Mouse (Mus musculus): ENCODE data around the gene Crhr1. TPM values are rescaled to one million over a fixed set of nuclear protein-coding genes. Genes with fewer than 3 reads are reported as not detected.

The Crhr1 gene
- polyA plus RNA-seq, 1 experiment from 2014 or later = not detected

DNA sequence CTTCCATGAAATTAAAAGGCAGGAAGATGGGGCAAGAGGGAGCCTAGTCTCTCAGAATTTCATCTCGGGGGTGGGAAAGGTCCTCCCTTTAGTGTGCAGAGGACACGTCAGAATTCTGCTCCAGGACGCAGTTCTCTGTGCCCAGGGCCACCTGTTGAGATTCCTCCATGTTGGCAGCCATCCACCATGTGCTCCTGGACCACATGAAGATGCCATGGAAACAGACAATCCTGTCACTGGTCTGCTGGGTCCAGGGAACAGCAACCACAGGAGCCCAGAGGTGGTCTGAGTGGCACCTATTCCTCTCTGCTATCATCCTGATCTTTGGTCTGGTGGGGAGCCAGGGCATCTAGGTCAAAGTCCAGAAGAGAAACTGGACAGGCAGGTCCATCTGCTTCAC is 6.3 kb downstream of the Crhr1 start:
- no peak for ATAC-seq (ENCODE audit: extremely low read depth, insufficient number of reproducible peaks, low FRiP score, low TSS enrichment)
- WGBS = 57% methylated on average over 3 of the region's 3 CpGs

DNA sequence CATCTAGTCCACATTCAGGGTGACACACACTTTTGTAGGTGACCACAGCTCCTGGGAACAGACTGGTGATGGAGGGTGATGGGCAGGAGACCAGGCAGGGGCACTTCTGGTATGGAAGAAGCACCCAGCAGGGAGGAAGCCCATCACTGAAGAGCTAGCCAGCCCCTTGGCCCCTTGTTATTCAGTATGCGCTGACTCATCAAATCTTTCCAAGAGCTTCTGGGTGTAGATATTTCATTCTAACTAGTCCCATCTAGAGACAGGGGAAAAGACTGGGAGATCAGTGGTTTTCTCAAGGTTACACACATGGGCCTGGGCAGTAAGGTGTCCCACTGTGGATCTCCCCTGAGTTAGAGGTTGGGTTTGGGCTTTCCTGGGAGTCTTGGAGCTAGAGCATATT is 12.3 kb downstream of the Crhr1 start:
- Histone ChIP-seq H3K27ac (replicated peaks) (no peak overlapping the region), H3K4me3 (no peak overlapping the region), H3K9ac (no peak overlapping the region), H3K4me1 (no peaks in the 10 kb centered on the region), H3K27me3 (replicated peaks) (peaks cover 53% of the 10 kb centered on the region), H3K9me3 (no peaks in the 10 kb centered on the region), H3K36me3 (no peaks in the 10 kb centered on the region), H3K4me2 (no peak overlapping the region)
- 88% methylated on average over 1 of the region's 1 CpGs for WGBS
- ATAC-seq (ENCODE audit: extremely low read depth, insufficient number of reproducible peaks, low FRiP score, low TSS enrichment) = no peak

More for the DNA sequence above, 6.3 kb downstream of the Crhr1 start:
- H3K9me3 ChIP-seq = no peaks in the 10 kb centered on the region
- no peak overlapping the region for H3K4me2 ChIP-seq
- H3K4me1 ChIP-seq = no peaks in the 10 kb centered on the region
- H3K27ac ChIP-seq (replicated peaks) = no peak overlapping the region
- H3K36me3 ChIP-seq = no peaks in the 10 kb centered on the region
- H3K4me3 ChIP-seq = no peak overlapping the region
- no peak overlapping the region for H3K9ac ChIP-seq
- peaks cover 88% of the 10 kb centered on the region for H3K27me3 ChIP-seq (replicated peaks)

DNA sequence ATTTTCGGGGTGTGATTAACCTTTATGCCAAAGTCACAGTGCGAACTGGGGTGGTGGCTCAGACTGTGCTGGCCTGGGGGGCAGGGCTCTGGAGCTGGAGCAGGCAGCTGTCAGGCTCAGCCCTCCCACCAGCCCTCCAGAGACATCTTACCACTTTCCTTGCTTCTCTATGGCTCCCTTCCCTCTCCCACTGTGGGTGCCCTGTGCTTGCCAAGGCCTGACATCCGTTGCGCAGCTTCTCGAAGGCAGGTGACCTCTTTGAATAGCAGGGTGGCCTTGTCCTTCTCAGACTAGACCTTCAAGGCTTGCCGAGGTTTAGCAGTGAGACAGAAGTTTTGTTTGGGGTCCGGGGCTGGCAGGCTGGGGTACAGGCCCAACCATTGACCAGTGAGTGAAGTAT is 16.1 kb downstream of the Crhr1 start:
- Histone ChIP-seq H3K4me1 (no peaks in the 10 kb centered on the region), H3K4me3 (no peak overlapping the region), H3K4me2 (no peak overlapping the region), H3K27me3 (replicated peaks) (peaks cover 46% of the 10 kb centered on the region), H3K9ac (no peak overlapping the region), H3K27ac (replicated peaks) (no peak overlapping the region), H3K9me3 (no peaks in the 10 kb centered on the region), H3K36me3 (no peaks in the 10 kb centered on the region)
- ATAC-seq (ENCODE audit: extremely low read depth, insufficient number of reproducible peaks, low FRiP score, low TSS enrichment) = no peak
- WGBS = 62% methylated on average over 7 of the region's 7 CpGs

DNA sequence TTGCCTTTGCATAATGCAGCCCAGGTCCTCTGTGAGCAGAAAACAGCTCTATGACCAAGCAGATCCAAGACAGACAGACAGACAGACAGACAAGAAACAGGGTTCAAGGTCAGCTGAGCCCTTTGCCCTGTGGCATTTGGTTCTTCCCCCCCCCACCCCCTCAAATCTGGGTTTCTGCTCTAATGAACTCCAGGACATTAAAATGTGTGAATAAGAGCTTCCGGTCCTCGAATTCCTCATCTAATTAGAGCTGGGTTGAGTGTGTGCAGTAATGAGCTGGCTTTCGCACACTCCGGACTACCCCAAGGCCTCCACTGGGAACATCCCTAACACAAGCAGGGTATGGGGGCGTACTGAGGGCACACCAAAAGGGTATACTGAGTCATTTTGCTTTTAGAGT is 18.3 kb downstream of the Crhr1 start:
- H3K4me2 ChIP-seq = no peak overlapping the region
- no peaks in the 10 kb centered on the region for H3K4me1 ChIP-seq
- WGBS = 75% methylated on average over 5 of the region's 5 CpGs
- H3K4me3 ChIP-seq = no peak overlapping the region
- no peaks in the 10 kb centered on the region for H3K9me3 ChIP-seq
- H3K27me3 ChIP-seq (replicated peaks) = peaks cover 62% of the 10 kb centered on the region
- no peak overlapping the region for H3K27ac ChIP-seq (replicated peaks)
- H3K9ac ChIP-seq = no peak overlapping the region
- no peak for ATAC-seq (ENCODE audit: extremely low read depth, insufficient number of reproducible peaks, low FRiP score, low TSS enrichment)
- no peaks in the 10 kb centered on the region for H3K36me3 ChIP-seq

DNA sequence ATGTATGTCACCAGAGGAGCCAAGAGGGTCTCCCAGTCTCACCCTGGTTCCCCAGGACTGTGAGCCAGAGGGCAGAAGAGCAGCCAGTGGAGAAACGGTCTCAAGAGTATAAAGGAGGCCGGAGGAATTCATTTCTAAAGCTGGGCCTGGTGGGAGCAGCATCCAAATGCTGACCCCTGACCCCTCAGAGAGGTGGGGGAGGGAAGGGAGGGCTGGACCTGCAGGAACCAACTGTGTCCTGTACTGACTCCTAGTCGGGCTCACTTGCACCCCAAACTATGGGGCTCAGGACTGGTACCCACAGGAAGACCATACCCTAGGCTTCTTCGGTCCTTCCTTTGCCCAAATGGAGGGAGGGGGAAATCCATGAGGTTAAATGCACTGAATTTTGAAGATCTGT is 21.7 kb downstream of the Crhr1 start:
- Histone ChIP-seq H3K4me3 (no peak overlapping the region), H3K27ac (replicated peaks) (no peak overlapping the region), H3K4me1 (peaks cover 12% of the 10 kb centered on the region), H3K9me3 (no peaks in the 10 kb centered on the region), H3K9ac (no peak overlapping the region), H3K36me3 (no peaks in the 10 kb centered on the region), H3K4me2 (no peak overlapping the region), H3K27me3 (replicated peaks) (peaks cover 78% of the 10 kb centered on the region)
- ATAC-seq (ENCODE audit: extremely low read depth, insufficient number of reproducible peaks, low FRiP score, low TSS enrichment) = no peak
- 63% methylated on average over 4 of the region's 4 CpGs for WGBS

DNA sequence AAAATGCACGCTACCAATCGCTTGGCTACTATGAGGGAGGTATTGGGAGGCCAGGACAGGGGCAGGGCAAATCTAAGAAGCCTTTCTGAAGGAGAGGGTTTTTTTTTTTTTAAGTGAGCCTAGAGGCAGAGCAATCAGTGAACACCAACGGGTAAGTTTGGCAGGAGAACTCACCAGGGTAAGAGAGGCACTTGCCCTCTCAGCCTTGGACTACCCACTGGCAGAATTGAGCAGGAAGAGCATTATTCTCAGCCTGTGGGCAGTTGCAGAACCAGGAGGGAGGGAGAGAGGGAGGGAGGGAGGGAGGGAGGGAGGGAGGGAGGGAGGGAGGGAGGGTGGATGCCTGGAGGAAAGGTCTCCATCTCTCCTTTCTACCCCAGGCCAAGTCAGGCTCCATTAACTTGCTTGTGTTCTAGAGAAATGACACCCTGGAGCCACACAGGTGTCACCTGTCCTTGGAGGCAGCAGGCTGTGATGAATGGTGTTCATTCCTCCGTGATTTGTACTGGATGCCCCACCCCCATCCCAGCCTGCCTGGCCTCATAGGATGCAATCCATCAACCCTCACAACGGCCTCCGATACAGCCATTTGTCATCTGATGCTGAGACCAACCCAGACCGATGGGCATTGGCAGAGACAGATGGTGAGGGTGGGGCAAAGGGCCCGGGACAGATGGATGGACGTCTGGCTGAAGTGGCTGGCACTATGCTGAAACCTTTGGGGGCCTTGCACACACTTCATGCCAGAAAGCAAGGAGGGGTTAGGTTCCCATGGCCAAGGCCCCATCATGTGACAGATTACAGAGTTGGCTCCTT is 22.4 kb downstream of the Crhr1 start:
- Histone ChIP-seq H3K9me3 (no peaks in the 10 kb centered on the region), H3K27ac (replicated peaks) (no peak overlapping the region), H3K36me3 (no peaks in the 10 kb centered on the region), H3K27me3 (replicated peaks) (peaks cover 80% of the 10 kb centered on the region), H3K4me3 (no peak overlapping the region), H3K4me1 (peaks cover 12% of the 10 kb centered on the region), H3K9ac (no peak overlapping the region), H3K4me2 (no peak overlapping the region)
- WGBS = 51% methylated on average over 9 of the region's 9 CpGs
- no peak for ATAC-seq (ENCODE audit: extremely low read depth, insufficient number of reproducible peaks, low FRiP score, low TSS enrichment)

DNA sequence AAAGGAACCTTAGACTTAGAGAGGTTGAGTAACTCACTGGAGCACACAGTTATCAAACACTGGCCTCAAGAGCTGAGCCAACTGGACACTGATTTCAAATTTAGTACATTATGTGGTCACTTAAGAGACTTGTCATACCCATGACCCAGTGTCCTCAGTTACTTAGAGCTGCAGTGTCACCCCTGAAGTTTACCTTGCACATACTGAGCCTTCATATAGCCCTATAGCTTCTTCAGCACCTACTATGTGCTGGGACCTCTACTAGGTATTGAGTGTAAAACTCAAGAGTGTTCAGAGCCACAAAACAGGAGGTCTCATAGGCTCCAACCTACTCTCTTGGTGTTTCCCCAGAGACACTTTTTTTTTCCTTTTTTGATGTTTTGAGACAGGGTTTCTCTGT is 23.2 kb downstream of the Crhr1 start:
- H3K9ac ChIP-seq = no peak overlapping the region
- H3K27me3 ChIP-seq (replicated peaks) = peaks cover 76% of the 10 kb centered on the region
- no peak for ATAC-seq (ENCODE audit: extremely low read depth, insufficient number of reproducible peaks, low FRiP score, low TSS enrichment)
- no peak overlapping the region for H3K4me3 ChIP-seq
- H3K4me1 ChIP-seq = peaks cover 12% of the 10 kb centered on the region
- H3K4me2 ChIP-seq = no peak overlapping the region
- H3K36me3 ChIP-seq = no peaks in the 10 kb centered on the region
- no peaks in the 10 kb centered on the region for H3K9me3 ChIP-seq
- H3K27ac ChIP-seq (replicated peaks) = no peak overlapping the region

DNA sequence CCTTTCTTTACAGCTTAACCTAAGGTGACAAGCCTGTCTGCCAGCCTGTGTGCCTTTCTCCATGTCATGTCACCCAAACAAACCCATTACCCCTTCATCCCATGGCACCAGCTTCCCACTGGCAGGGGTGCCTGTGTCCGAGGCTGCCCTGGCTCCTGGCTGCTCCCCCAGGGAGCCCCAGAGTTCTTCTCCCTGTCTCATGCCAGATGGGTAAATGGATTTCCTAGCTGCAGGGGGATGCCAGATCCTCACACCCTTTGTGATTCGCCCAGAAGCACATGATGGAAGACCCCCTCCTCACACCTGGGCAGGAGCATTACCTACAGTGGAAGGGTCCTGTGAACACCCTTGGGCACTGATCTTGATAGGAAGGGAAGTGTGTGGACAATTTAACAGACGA is 23.7 kb downstream of the Crhr1 start:
- Histone ChIP-seq H3K4me3 (no peak overlapping the region), H3K27ac (replicated peaks) (no peak overlapping the region), H3K9me3 (no peaks in the 10 kb centered on the region), H3K36me3 (no peaks in the 10 kb centered on the region), H3K9ac (no peak overlapping the region), H3K27me3 (replicated peaks) (peaks cover 73% of the 10 kb centered on the region), H3K4me2 (no peak overlapping the region), H3K4me1 (peaks cover 12% of the 10 kb centered on the region)
- 37% methylated on average over 3 of the region's 3 CpGs for WGBS
- no peak for ATAC-seq (ENCODE audit: extremely low read depth, insufficient number of reproducible peaks, low FRiP score, low TSS enrichment)

DNA sequence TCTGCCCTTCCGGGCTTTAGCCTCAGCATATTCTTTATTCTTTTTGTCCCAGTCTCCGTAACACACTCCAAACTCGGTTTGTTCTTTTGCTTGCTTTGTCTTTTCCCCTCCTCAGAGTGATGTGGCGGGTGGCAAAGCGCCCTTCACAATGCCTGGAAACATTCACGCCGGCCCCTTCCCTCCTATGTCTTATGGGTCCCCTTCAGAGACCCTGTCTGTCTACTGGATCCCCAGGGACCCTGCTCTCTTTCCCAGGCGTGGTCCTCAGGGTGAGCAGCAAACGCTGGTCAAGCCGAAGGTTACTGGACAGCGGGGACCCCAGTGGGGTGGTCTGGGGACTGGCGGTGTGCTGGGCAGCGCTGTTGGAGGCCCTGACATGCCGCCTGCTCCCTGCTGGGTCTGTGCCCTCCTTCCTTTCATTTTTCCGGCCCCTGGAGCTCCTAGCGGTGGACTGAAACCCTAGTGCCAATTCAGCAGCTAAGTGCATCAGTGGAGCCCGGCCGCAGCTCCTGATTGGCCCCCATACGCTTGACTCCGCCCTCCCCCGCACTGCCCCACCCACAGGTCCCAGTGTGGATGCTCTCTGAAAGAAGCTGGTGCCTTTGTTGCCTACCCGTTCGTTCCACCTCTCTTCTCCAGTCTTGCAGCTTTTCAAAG is 25.1 kb downstream of the Crhr1 start:
- ATAC-seq (ENCODE audit: extremely low read depth, insufficient number of reproducible peaks, low FRiP score, low TSS enrichment) = no peak
- peak overlapping the region; percentile 37 for H3K4me3 ChIP-seq
- H3K4me2 ChIP-seq = peak overlapping the region; percentile 64
- H3K9ac ChIP-seq = peak overlapping the region; percentile 20; the same call in 1 of the 2 replicates
- no peak overlapping the region for H3K27ac ChIP-seq (replicated peaks)
- WGBS = 6% methylated on average over 23 of the region's 23 CpGs
- no peaks in the 10 kb centered on the region for H3K36me3 ChIP-seq
- H3K27me3 ChIP-seq (replicated peaks) = peaks cover 69% of the 10 kb centered on the region
- no peaks in the 10 kb centered on the region for H3K9me3 ChIP-seq
- peaks cover 12% of the 10 kb centered on the region for H3K4me1 ChIP-seq

DNA sequence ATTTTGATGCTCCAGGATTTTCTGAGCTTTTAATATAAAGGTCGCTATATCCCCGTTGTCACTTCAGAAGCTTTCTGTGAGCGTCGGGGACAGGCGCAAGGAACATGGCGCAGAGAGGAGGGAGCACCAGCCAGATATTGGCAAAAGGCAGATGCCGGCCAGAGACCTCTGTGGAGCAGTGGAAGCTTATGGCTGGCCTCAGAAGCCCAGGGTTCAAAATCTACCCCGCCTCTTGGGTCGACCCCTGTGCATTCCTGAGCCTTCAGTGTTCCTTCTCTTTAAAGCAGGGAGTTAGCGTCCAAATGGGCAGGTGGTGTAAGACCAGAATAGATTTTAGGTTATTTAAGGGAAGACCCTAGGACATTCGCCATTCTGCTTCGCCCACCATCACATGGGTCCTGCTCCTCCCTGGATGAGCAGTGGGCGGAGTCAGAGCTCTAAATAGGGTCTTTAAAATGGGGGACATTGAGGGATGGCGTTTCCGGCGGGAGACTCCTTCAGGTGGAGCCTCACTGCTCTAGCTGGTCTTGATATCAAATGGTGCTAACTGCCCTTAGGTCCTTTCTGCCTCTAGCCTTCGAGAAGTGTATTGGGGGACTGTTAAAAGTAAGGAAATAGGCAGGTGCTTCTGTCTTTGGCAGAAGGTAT is 25.7 kb downstream of the Crhr1 start:
- Histone ChIP-seq H3K9me3 (no peaks in the 10 kb centered on the region), H3K27me3 (replicated peaks) (peaks cover 67% of the 10 kb centered on the region), H3K4me1 (peaks cover 12% of the 10 kb centered on the region), H3K4me2 (peak overlapping the region; percentile 64), H3K36me3 (no peaks in the 10 kb centered on the region), H3K9ac (no peak overlapping the region), H3K27ac (replicated peaks) (no peak overlapping the region), H3K4me3 (peak overlapping the region; percentile 37)
- ATAC-seq (ENCODE audit: extremely low read depth, insufficient number of reproducible peaks, low FRiP score, low TSS enrichment) = no peak
- WGBS = 9% methylated on average over 17 of the region's 17 CpGs

DNA sequence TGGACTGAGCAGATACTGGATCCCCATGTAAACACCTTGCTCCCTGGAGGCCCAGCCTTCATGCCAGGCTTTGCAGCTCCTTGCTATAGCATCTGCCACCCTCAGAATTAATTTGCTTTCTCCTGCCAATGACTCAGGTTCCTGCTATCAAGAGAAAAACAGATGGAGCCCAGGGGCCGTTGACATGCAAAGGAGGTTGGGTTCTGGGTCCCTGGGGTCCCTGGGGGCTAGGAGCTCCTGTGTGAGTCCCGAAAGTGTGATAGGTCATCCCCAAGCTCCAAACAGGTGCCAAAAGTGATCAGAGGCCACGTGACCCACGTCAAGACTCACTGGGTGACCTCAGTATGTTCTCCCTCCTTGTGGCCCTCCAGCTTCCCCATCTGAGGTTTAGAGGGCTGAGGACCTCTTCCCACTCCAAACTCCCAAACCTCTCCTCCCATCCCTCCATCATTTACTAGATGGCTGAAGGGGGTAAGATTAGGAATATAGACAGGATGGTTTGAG is 27.2 kb downstream of the Crhr1 start:
- Histone ChIP-seq H3K9me3 (no peaks in the 10 kb centered on the region), H3K27ac (replicated peaks) (no peak overlapping the region), H3K36me3 (no peaks in the 10 kb centered on the region), H3K9ac (no peak overlapping the region), H3K4me2 (no peak overlapping the region), H3K4me3 (no peak overlapping the region), H3K4me1 (peaks cover 12% of the 10 kb centered on the region), H3K27me3 (replicated peaks) (peaks cover 61% of the 10 kb centered on the region)
- no peak for ATAC-seq (ENCODE audit: extremely low read depth, insufficient number of reproducible peaks, low FRiP score, low TSS enrichment)
- WGBS = 65% methylated on average over 4 of the region's 4 CpGs

Measured in heart, embryonic 13.5 days (tissue).